Mouse (Mus musculus) embryonic facial prominence, embryonic 12.5 days (tissue): ENCODE measurements at regions not wholly inside any gene's neighbourhood (a gene's known extent, or its start where the extent isn't known, plus 50 kb on each side); places are given as distances from the start of the nearest gene placed in this dataset.

Experiments
- ATAC-seq: fragments of 200-750 bp; cut with Nextera tagmentation; 2 replicates; pipeline ENCODE4 v1.8.0; 2017; ENCODE audit not compliant: insufficient number of reproducible peaks, insufficient read depth, low FRiP score, low TSS enrichment
- H3K27ac ChIP-seq: fragments of 300-500 bp; sonication (generic); 2 replicates; pipeline ENCODE4 v1.5.1; 2016; ENCODE audit warnings: mild to moderate bottlenecking
- H3K27me3 ChIP-seq: fragments of 300-500 bp; sonication (generic); 2 replicates; pipeline ENCODE4 v1.6.1; 2016; ENCODE audit warnings: mild to moderate bottlenecking, moderate library complexity
- H3K36me3 ChIP-seq: fragments of 300-500 bp; sonication (generic); 2 replicates; pipeline ENCODE4 v1.6.1; 2016; ENCODE audit warnings: mild to moderate bottlenecking
- H3K4me1 ChIP-seq: fragments of 300-500 bp; sonication (generic); 2 replicates; pipeline ENCODE4 v1.6.1; 2016
- H3K4me2 ChIP-seq: fragments of 300-500 bp; sonication (generic); replicated peaks from 2 replicates; pipeline ENCODE4 v1.6.1; 2016; ENCODE audit warnings: mild to moderate bottlenecking, moderate library complexity
- H3K4me3 ChIP-seq: fragments of 300-500 bp; sonication (generic); 2 replicates; pipeline ENCODE4 v1.5.1; 2016; ENCODE audit warnings: mild to moderate bottlenecking
- H3K9ac ChIP-seq: fragments of 300-500 bp; sonication (generic); 2 replicates; pipeline ENCODE4 v1.6.1; 2016; ENCODE audit warnings: mild to moderate bottlenecking, moderate library complexity
- H3K9me3 ChIP-seq: fragments of 300-500 bp; sonication (generic); 2 replicates; pipeline ENCODE4 v1.6.1; 2016; ENCODE audit warnings: mild to moderate bottlenecking, moderate library complexity
- WGBS: fragments of 180-500 bp; shearing (Covaris S2); methylation state at CpG from one replicate; pipeline ENCODE4 v1.1.7; 2016; 5-methylcytosine and 5-hydroxymethylcytosine counted together

GRCm38 (mm10) chr3:42228399-42228755 is 486.0 kb downstream of the D3Ertd751e start:
- no peaks in the 10 kb centered on the region for H3K9me3 ChIP-seq
- no peak overlapping the region for H3K4me2 ChIP-seq
- no peak overlapping the region for H3K27ac ChIP-seq
- H3K4me3 ChIP-seq = no peak overlapping the region
- no peaks in the 10 kb centered on the region for H3K4me1 ChIP-seq
- H3K9ac ChIP-seq = no peak overlapping the region
- H3K36me3 ChIP-seq = no peaks in the 10 kb centered on the region
- H3K27me3 ChIP-seq = no peaks in the 10 kb centered on the region
- WGBS = 74% methylated on average over 3 of the region's 3 CpGs
- ATAC-seq = no peak

- ATAC-seq = no peak
- H3K27ac ChIP-seq = no peak overlapping the region
- 84% methylated on average over 5 of the region's 5 CpGs for WGBS
- no peaks in the 10 kb centered on the region for H3K9me3 ChIP-seq
- H3K4me1 ChIP-seq = no peaks in the 10 kb centered on the region
- no peaks in the 10 kb centered on the region for H3K27me3 ChIP-seq
- H3K4me3 ChIP-seq = no peak overlapping the region
- no peak overlapping the region for H3K9ac ChIP-seq
- no peaks in the 10 kb centered on the region for H3K36me3 ChIP-seq
- no peak overlapping the region for H3K4me2 ChIP-seq
These were observed 489.9 kb downstream of the D3Ertd751e start for GRCm38 (mm10) chr3:42232268-42232667.

GRCm38 (mm10) chr3:42233756-42234155 is 491.3 kb downstream of the D3Ertd751e start:
- Histone ChIP-seq H3K27ac (no peak overlapping the region), H3K9ac (no peak overlapping the region), H3K36me3 (no peaks in the 10 kb centered on the region), H3K9me3 (no peaks in the 10 kb centered on the region), H3K4me2 (no peak overlapping the region), H3K4me3 (no peak overlapping the region), H3K4me1 (no peaks in the 10 kb centered on the region), H3K27me3 (no peaks in the 10 kb centered on the region)
- 87% methylated on average over 3 of the region's 3 CpGs for WGBS
- no peak for ATAC-seq

- Histone ChIP-seq H3K4me2 (no peak overlapping the region), H3K4me1 (no peaks in the 10 kb centered on the region)
These were observed 493.1 kb downstream of the D3Ertd751e start for GRCm38 (mm10) chr3:42235515-42235914.

More at GRCm38 (mm10) chr3:42235515-42235914, 493.1 kb downstream of the D3Ertd751e start:
- H3K4me3 ChIP-seq = no peak overlapping the region
- H3K9ac ChIP-seq = no peak overlapping the region
- no peaks in the 10 kb centered on the region for H3K27me3 ChIP-seq
- H3K9me3 ChIP-seq = no peaks in the 10 kb centered on the region
- no peak for ATAC-seq
- H3K27ac ChIP-seq = no peak overlapping the region
- 85% methylated on average over 1 of the region's 1 CpGs for WGBS
- no peaks in the 10 kb centered on the region for H3K36me3 ChIP-seq
